Mouse (Mus musculus): ENCODE measurements around the gene Slx4. TPM values are rescaled to one million over a fixed set of nuclear protein-coding genes. Genes with fewer than 3 reads are reported as not detected.
"Not testable (repeated sequence)": the region's sequence is repeated elsewhere in the genome, so short reads cannot be mapped to it uniquely, and the experiment has no call there.

Slx4 gene
- 10 to 100 TPM; 60.9 to 61.7 TPM for total RNA-seq (2021)

DNA sequence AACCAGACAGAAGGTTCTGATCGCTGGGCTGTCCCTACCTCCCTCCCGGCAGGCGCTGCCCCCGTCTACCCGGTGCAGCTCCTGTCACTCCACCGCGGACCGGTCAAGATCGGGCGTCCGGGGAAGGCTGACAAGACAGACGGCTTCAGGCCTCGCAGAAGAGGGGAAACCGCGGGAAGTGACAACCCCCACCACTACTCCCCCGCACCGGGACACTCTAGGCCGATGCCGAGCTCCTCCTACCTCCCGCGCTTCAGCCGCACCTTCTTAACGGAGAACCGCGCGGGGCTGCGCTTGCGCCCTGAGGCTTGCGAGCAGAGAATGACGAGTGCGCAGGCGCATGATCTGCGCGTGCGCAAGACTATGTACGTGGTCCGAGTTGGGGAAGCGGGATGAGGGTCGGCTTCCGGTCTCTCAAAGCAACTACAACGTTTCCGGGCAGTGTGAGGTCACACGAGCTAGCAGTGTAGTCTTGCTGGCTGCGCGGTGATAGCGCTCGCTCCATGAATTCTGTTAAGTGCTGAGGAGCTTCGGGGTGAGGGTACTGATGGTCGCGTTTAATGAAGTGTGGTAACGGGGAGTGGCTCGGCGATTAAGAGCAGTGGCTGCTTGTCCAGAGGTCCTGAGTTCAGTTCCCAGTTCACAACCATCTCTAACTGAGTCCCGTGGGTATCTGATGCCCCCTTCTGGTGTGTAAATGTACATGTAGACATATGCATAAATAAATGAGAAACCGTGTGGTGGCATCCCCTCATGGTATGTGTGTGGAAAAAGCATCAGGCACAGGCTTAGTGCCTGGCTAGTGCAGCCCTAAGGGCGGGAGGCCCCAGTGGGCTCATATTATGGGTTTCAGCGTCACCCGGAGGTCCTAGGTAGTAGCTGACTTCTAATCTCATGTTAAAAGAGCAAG, at the start of gene Slx4:
Gene Slx4, minus strand, starts transcription at position 282 of the 910 bp plus-strand sequence.
- intact Hi-C loops (cut with DNase I): no loop called here
- DNase-seq (ENCODE audit: extremely low spot score in 1 of 2, low spot score in 2 of 2): peak; percentile 96

DNA sequence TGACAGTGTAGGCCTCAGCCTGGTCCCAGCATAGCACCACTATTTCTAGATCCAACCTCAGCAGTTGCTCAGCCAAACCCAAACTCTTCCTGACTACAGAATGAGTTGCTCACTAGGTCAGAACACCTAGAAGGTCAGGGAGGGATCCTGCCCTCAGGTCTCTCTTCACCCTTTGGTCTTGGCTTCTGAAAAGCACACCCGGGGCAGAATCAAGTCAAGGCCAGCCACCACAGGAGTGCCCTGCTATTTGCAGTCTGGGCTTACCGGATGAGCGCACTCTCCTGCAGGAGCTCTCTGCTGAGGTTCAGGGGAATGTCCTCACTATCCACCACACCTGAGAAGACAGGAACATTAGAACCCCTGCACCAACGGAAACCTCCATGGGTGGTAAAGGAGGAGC, 49.0 kb upstream of the Slx4 start:
- intact Hi-C loops (cut with DNase I): no loop called here
- DNase-seq (ENCODE audit: extremely low spot score in 1 of 2, low spot score in 2 of 2): no peak

DNA sequence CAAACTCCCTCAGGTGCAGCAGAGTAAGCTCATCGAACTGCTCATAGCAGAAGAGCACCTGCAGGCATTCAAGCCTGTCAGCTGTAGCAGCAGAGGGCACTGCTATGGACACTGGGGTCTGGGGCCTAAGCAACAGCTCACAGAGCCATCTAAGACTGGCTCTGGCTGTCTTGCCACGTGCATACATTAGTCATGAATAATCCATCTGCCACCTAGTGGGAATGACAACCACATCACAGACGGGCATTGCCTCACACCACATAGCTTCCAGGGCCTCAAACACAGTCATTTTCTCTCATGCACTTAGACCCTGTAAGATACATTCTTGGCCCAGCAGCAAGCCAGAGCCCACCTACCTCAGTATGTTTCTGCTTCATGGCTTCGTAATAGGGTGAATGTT, 42.0 kb upstream of the Slx4 start:
- intact Hi-C loops (cut with DNase I): no loop called here
- no peak for DNase-seq (ENCODE audit: extremely low spot score in 1 of 2, low spot score in 2 of 2)

DNA sequence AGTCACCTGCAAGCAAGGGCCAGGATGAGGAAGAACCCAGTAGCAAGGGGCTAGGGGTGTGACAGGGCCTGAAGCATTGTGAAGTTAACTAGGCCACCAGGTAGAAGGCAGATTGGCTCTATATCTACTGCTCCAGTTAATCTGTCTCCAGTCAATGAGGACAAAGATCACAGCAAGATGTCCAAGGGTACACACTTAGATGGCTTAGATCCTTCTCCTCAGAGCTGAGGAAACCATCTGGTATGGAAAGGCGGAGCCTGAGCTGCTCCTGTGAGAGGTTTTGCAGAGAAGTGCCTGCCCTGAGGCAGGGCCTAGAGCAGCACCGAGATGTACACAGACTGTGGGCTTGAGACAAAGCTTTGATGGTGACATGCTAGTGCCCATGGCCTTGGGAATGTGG, 40.5 kb upstream of the Slx4 start:
- intact Hi-C loops (cut with DNase I): no loop called here
- no peak for DNase-seq (ENCODE audit: extremely low spot score in 1 of 2, low spot score in 2 of 2)

DNA sequence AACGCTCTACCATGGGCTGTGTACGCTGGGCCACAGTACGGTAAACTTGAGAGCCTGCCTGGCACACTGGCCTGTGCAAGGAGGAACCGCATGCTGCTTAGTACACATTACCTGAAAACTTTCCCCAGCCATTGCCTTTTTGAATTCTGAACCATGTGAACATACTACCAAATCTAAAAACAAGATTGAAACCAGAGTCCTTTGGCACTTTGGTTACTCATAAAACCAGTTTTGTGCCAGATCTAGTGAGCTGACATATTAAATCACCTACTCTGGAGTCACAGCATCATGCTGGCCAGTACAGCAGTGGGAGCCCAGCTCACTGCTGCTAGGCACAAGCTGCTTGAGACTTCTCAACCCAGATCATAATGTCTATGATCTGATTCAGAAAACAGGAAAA, 38.1 kb upstream of the Slx4 start:
- intact Hi-C loops (cut with DNase I): no loop called here
- DNase-seq (ENCODE audit: extremely low spot score in 1 of 2, low spot score in 2 of 2): no peak

DNA sequence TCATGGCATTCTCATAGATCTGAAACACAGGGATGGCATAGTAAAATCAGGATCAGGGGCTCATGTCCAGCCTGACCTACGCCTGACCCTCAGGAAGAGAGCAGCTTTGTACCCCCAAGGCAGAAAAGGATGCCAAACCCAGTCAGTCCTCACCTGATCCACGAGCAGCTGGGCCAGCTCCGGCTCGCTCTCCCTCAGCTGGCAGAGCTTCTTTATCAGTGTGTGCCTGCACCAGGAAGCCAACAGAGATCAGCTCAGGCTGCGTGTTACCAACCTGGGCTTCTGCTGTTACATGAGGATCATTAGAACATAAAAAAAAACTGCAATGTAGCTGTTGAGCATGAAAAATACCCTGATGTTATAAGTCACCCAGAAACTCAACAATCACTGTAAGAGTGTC, 36.6 kb upstream of the Slx4 start:
- intact Hi-C loops (cut with DNase I): no loop called here
- DNase-seq (ENCODE audit: extremely low spot score in 1 of 2, low spot score in 2 of 2): no peak

DNA sequence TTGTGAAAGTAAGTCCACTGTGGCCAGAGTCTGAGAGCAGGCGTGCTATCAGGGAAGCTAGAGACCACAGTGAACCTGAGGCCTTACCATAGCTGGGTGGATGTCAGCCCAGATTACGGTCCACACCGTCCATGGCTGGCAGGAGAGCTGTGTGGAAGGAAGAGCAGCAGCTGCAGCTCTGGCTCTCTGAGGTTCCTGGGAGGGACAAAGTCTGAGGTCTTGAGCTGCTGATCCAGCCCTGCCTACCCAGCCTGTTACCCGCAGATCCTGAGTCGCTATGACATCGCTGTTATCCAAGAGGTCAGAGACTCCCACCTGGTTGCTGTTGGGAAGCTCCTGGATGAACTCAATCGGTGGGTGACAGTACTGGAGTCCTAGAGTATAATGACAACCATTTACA, 34.1 kb upstream of the Slx4 start:
- DNase-seq (ENCODE audit: extremely low spot score in 1 of 2, low spot score in 2 of 2): no peak
- intact Hi-C loops (cut with DNase I): no loop called here

DNA sequence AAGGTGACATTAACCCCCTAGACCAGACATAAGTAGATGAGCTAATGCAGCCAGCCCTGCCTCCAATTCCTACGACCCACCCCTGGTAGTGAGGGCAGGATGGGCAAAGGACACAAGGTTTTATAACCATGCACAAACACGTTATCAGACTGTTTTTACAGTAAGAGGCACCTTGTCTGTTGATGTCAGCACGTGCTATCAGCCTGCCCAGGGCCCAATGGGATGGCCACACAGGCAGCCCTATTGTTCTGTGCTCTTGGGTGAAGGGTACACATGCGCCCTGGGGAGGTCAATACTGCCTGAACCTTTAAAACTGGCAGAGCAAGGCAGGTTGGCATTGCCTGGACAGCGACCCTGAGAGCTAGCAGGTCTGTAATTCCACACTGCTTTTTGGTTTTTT, 33.2 kb upstream of the Slx4 start, which contains the start of gene Dnase1:
Gene Dnase1, plus strand, starts transcription at position 136 of the 400 bp plus-strand sequence.
- intact Hi-C loops (cut with DNase I): no loop called here
- no peak for DNase-seq (ENCODE audit: extremely low spot score in 1 of 2, low spot score in 2 of 2)

DNA sequence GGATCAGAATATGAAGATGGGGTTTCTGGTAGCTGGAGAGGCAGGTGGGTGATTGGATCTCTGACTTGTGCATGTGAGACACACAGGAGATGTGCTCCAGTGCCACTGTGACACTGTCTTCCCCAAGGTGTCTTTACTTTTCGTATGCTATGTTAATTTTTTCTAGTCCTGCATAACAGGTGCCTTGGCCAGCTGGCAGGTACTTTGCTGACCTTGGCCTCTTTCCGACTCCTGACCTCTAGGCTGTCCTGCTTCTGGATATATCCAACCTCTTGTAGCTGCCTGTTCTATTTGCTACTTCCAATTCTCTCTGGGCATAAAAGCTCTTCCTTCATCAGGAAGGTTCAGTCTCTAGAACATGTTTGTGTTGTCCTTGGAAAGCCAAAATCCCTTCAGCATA, 32.0 kb upstream of the Slx4 start:
- no peak for DNase-seq (ENCODE audit: extremely low spot score in 1 of 2, low spot score in 2 of 2)
- intact Hi-C loops (cut with DNase I): no loop called here

DNA sequence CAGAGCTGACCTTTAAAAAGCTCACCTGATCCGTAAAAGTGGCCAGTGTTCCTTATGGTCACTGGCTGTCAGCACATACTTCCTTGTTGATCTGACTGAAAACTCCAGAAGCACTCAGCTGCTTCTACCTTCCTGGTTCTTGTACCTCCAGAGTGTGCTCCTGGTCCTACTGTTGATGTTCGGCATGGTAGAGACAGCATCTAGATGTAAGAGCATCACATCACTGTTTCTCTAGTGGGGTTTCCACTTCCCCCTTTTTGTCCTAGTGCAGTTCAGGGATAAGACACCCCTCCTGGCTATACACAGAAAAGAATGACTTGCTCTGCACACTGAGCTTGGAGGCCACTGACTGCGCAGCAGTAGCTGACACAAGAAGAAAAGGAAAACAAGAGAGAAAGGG, 30.9 kb upstream of the Slx4 start:
- intact Hi-C loops (cut with DNase I): no loop called here
- no peak for DNase-seq (ENCODE audit: extremely low spot score in 1 of 2, low spot score in 2 of 2)

DNA sequence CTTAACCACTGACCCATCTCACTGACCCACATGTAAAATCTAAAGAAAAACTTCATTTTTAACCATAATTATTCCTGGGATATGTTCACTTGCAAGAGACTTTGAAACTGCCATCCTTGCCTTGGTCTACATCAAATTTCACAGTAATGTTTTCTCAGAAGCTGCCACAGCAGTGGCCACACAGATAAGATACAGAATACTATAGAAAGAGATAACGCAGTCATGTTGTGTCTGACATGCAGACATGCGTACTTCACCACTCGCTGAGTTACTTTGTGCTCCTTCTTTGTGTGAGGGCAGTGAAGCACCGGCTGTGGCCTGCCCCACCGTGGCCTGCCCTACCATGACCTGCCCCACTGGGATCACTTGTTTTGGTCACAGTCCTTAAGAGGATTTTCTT, 30.4 kb upstream of the Slx4 start:
- intact Hi-C loops (cut with DNase I): no loop called here
- DNase-seq (ENCODE audit: extremely low spot score in 1 of 2, low spot score in 2 of 2): no peak

DNA sequence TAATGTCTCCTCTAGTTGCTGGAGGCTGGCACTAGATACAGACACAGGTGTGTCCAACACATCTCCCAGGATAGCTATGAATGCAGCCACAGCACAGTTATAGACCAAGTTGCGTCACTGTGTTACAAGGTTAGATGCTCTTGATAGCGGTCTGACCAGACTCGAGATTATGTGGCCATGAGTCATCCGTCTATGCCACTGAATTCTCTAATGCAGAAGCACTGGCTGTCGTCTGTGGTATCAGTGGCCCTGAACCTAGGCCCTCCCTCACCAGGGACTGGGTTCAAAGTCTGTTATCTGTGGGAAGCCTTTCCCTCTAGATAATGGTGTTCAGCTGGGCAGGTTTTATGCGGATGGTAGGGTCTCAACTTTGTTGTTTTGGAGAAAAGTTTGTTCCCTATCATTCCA, 28.8 kb upstream of the Slx4 start:
- intact Hi-C loops (cut with DNase I): no loop called here
- DNase-seq (ENCODE audit: extremely low spot score in 1 of 2, low spot score in 2 of 2): no peak

DNA sequence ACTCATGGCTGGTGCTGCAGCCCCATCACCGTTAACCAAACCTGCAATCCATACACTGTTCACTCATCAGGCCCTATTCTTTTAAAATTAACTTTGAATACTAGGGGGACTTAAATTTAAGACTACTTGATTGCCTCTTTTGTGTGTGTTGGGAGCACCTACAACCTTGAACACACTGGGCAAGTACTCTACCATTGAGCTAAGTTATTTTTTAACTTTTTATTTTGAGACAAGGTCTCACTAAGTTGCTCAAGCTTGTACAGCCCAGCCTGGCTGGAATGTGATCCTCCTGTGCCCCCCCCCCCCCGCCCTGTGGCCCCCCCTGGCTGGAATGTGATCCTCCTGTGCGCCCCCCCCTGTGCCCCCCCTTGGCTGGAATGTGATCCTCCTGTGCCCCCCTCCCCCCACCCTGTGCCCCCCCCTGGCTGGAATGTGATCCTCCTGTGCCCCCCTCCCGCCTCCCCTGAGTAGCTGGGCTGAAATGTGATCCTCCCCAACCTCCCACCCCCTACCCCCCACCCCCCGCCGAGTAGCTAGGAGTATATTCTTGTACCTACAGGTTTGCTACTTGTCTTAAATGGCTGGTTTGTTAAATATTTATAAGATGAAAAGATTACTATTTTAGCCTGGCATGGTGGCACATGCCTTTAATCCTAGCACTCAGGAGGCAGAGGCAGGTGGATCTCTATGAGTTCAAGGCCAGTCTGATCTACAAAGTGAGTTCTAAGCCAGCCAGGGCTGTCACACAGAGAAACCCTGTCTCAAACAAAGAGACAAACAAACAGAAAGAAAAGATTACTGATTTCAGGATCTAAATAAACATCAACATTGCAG, 28.1 kb upstream of the Slx4 start:
- no peak for DNase-seq (ENCODE audit: extremely low spot score in 1 of 2, low spot score in 2 of 2)
- intact Hi-C loops (cut with DNase I): no loop called here

DNA sequence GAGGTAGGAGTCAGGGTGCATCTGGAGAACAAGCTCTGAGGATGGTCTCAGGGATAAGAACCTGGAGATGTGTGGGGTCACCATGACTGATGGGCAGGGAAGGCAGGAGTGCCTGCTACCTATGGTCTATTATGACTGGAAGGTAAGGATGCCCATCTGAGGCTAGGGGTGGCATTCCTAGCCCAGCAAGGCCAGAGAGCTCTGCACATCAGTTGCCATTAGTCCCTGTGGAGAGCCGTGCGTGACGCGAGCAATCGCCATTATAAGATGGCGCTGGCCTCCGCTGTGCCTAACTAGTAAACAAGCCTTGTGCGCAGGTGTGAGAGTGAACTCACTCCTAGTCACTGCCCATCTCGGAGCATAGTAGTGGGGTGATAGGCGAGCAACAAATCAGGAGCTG, 26.9 kb upstream of the Slx4 start:
- intact Hi-C loops (cut with DNase I): no loop called here

DNA sequence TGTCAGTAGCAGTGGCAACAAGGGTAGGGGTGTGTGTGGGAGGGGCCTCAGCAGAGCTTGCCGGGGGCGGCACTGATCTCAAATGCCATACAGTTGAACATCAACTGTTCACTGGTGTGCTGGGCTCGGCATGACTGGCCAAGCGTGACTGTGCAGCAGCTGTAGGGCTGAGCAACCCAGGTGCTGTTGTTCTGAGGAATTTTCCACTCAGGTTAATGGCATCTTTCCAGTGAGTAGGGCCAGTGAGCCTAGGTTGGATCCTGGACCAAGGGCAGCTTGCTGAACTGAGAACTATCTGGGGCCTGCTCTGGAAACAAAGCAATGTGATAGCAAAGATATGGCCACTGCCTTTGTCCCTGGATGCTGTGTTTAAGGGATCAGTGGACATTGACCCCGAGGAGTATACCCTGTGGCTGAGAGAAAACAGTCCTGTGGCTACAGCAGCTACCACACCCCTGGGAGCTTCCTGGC, 25.8 kb upstream of the Slx4 start:
- no peak for DNase-seq (ENCODE audit: extremely low spot score in 1 of 2, low spot score in 2 of 2)
- intact Hi-C loops (cut with DNase I): no loop called here

More for the DNA sequence above, 26.9 kb upstream of the Slx4 start:
- no peak for DNase-seq (ENCODE audit: extremely low spot score in 1 of 2, low spot score in 2 of 2)

DNA sequence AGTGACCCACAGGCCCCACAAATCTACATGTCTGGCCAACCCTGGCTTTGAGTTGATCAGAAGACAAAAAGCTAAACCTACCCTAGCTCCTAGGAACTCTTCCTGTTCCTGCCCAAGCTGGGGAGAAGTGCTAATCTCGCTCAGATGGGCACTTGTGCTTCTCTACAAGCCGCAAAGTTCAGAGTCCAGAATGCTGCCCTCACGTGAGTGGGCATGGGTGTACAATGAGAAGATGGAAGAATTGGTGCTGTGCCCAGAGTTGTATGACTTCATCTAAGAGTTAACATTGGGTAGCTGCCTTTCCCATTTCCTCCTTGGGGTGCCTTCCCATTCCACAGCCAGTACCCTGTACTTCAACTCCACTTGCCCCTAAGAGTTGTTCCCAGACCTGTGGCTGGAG, 23.6 kb upstream of the Slx4 start:
- DNase-seq (ENCODE audit: extremely low spot score in 1 of 2, low spot score in 2 of 2): no peak
- intact Hi-C loops (cut with DNase I): no loop called here

DNA sequence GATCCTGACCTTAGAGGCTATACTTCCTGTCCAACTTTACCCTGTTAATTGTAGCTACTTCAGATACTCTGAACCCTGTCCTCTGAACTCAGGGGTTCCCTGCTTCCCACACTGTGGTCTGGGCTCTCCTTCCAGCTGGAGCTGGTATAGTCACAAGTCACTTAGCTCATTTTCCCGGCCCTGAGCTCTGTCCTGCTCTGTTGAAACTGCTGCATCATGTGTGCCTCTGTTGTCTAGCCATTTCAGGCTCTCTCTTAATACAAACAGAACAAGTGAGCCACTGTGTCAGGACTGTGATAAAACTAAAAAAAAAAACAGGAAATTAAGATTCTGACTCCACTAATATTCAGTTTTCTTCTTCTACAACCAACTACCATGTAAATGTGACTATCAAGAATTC, 23.1 kb upstream of the Slx4 start:
- DNase-seq (ENCODE audit: extremely low spot score in 1 of 2, low spot score in 2 of 2): no peak
- intact Hi-C loops (cut with DNase I): no loop called here

DNA sequence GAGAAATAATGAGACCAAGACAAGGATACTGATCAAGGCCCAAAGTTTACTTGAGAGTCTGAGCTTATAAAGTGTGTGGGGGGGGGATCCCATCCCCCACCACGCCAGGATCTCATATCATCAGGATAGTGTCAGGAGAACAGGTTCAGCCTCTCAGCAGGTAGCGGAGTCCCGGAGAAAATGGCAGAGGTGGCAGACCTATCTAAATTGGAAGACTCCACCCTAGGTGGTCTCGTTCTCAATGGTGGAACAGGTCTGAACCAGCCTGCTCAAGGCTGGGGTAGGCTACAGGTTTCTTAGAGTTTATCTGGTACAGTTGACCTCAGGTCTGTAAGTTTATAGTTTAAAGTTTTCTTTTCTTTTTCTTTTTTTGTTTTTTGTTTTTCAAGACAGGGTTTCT, 19.1 kb upstream of the Slx4 start:
- intact Hi-C loops (cut with DNase I): no loop called here
- DNase-seq (ENCODE audit: extremely low spot score in 1 of 2, low spot score in 2 of 2): no peak

DNA sequence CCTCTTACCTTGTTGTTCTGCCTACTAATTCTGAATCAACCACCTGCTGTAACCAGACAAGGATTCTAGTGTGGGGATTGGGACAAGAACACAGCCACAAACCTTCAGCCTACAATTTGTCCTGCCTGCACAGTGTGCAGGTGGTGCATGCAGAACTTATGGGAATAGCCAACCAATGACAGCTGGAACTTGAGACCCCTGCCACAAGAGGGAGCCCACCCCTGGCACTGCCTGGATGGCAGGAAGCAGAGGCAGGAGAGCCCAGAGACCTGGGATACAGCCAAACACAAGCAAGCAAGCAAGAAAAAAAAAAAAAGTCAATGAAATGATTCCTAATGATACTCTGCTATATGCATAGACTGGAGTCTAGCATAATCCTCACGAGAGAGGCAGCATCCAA, 17.7 kb upstream of the Slx4 start:
- intact Hi-C loops (cut with DNase I): no loop called here
- no peak for DNase-seq (ENCODE audit: extremely low spot score in 1 of 2, low spot score in 2 of 2)

DNA sequence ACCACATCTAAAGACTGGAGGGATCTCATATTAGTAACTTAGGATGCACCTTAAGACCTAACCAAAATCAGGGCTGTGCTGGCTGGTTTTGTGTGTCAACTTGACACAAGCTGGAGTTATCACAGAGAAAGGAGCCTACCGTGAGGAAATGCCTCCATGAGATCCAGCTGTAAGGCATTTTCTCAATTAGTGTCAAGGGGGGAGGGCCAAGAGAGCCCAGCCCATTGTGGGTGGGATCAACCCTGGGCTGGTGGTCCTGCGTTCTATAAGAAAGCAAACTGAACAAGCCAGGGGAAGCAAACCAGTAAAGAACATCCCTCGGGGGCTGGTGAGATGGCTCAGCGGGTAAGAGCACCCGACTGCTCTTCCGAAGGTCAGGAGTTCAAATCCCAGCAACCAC, 13.9 kb upstream of the Slx4 start:
- DNase-seq (ENCODE audit: extremely low spot score in 1 of 2, low spot score in 2 of 2); intact Hi-C loops (cut with DNase I): not testable (repeated sequence)
